Mouse (Mus musculus) MEL (cell line): ENCODE data around the gene 4921507P07Rik. TPM values are rescaled to one million over a fixed set of nuclear protein-coding genes. Genes with fewer than 3 reads are reported as not detected.

Experiments
- DNase-seq: peaks from one replicate; pipeline ENCODE4 v3.0.0; 2011; ENCODE audit warnings: low read depth, low spot score
- H3K27ac ChIP-seq: 2 replicates; pipeline ENCODE4 v1.5.1; 2012; ENCODE audit warnings: low read depth, mild to moderate bottlenecking, control low read depth, low read length, moderate library complexity; ENCODE audit not compliant: control insufficient read depth
- H3K27me3 ChIP-seq, 2 experiments: fragments of 150-350 bp in 1 of 2; sonication (generic) in 1 of 2; 2 replicates each; pipeline ENCODE4 v1.6.1; 2012; ENCODE audit warnings: low read length in 2 of 2, mild to moderate bottlenecking in 2 of 2, improper control_type of control experiment in 1 of 2, moderate library complexity in 1 of 2; ENCODE audit not compliant: insufficient read depth in 2 of 2, control insufficient read depth in 1 of 2
- H3K36me3 ChIP-seq, 2 experiments: 2 replicates each; pipeline ENCODE4 v1.6.1; 2012 to 2014; ENCODE audit warnings: low read length in 2 of 2, improper control_type of control experiment in 1 of 2, inconsistent platforms in 1 of 2, mild to moderate bottlenecking in 1 of 2; ENCODE audit not compliant: insufficient read depth in 2 of 2, control insufficient read depth in 1 of 2
- H3K4me1 ChIP-seq, 2 experiments: fragments of 150-350 bp in 1 of 2; sonication (generic) in 1 of 2; 2 replicates each; pipeline ENCODE4 v1.6.1; 2012; ENCODE audit warnings: low read length in 2 of 2, improper control_type of control experiment in 1 of 2, mild to moderate bottlenecking in 1 of 2; ENCODE audit not compliant: insufficient read depth in 2 of 2, control insufficient read depth in 1 of 2
- H3K4me3 ChIP-seq, 2 experiments: fragments of 150-350 bp in 1 of 2; sonication (generic) in 1 of 2; 2 replicates each; pipeline ENCODE4 v1.5.1; 2012; ENCODE audit warnings: low read depth in 2 of 2, low read length in 2 of 2, mild to moderate bottlenecking in 2 of 2, moderate library complexity in 2 of 2, control low read depth in 1 of 2, improper control_type of control experiment in 1 of 2; ENCODE audit not compliant: control insufficient read depth in 1 of 2, insufficient read depth in 1 of 2
- H3K79me2 ChIP-seq: 2 replicates; pipeline ENCODE4 v1.6.1; 2012; ENCODE audit warnings: mild to moderate bottlenecking, low read length, moderate library complexity; ENCODE audit not compliant: control insufficient read depth, poor library complexity, insufficient read depth
- H3K9ac ChIP-seq: 2 replicates; pipeline ENCODE4 v1.6.1; 2012; ENCODE audit warnings: low read depth, mild to moderate bottlenecking, control low read depth, low read length, moderate library complexity; ENCODE audit not compliant: control insufficient read depth, poor library complexity, severe bottlenecking
- H3K9me3 ChIP-seq: fragments of 150-350 bp; sonication (generic); replicated peaks from 2 replicates; pipeline ENCODE4 v1.6.1; 2012; ENCODE audit warnings: mild to moderate bottlenecking, low read length, improper control_type of control experiment, moderate library complexity; ENCODE audit not compliant: insufficient read depth
- CHD1 ChIP-seq: IDR thresholded peaks from 2 replicates; pipeline ENCODE4 v1.6.1; 2012; ENCODE audit warnings: low read depth, mild to moderate bottlenecking, inconsistent platforms, low read length, improper control_type of control experiment
- CHD2 ChIP-seq: IDR thresholded peaks from 2 replicates; pipeline ENCODE4 v1.6.1; 2011; ENCODE audit warnings: low read length, improper control_type of control experiment
- E2F4 ChIP-seq: IDR thresholded peaks from 2 replicates; pipeline ENCODE4 v1.6.1; 2011; ENCODE audit warnings: low read depth, low read length, improper control_type of control experiment, borderline replicate concordance
- ELF1 ChIP-seq: IDR thresholded peaks from 2 replicates; pipeline ENCODE4 v1.6.1; 2014; ENCODE audit warnings: low read depth, mild to moderate bottlenecking, inconsistent platforms, low read length, improper control_type of control experiment, moderate library complexity
- EP300 ChIP-seq, 2 experiments: IDR thresholded peaks; 2 replicates each; pipeline ENCODE4 v1.6.1; 2011; ENCODE audit warnings: improper control_type of control experiment in 2 of 2, low read length in 2 of 2, low read depth in 1 of 2, mild to moderate bottlenecking in 1 of 2
- ETS1 ChIP-seq: IDR thresholded peaks from 2 replicates; pipeline ENCODE4 v1.6.1; 2012; ENCODE audit warnings: low read depth, mild to moderate bottlenecking, inconsistent platforms, low read length, improper control_type of control experiment, moderate library complexity
- HCFC1 ChIP-seq: IDR thresholded peaks from 2 replicates; pipeline ENCODE4 v1.6.1; 2012; ENCODE audit warnings: low read depth, mild to moderate bottlenecking, inconsistent platforms, low read length, improper control_type of control experiment, moderate library complexity
- JUND ChIP-seq: IDR thresholded peaks from 2 replicates; pipeline ENCODE4 v1.6.1; 2011; ENCODE audit warnings: low read depth, mild to moderate bottlenecking, improper control_type of control experiment, low read length
- KAT2A ChIP-seq: conservative IDR thresholded peaks from 2 replicates; pipeline ENCODE4 v1.6.1; 2012; ENCODE audit warnings: low read depth, low read length, improper control_type of control experiment, inconsistent platforms
- MAX ChIP-seq: IDR thresholded peaks from 2 replicates; pipeline ENCODE4 v1.6.1; 2011; ENCODE audit warnings: low read length, improper control_type of control experiment
- MEF2A ChIP-seq: IDR thresholded peaks from 2 replicates; pipeline ENCODE4 v1.6.1; 2014; ENCODE audit warnings: low read depth, mild to moderate bottlenecking, inconsistent platforms, low read length, improper control_type of control experiment; ENCODE audit not compliant: poor library complexity, insufficient replicate concordance, severe bottlenecking; ENCODE audit errors: extremely low read depth
- MXI1 ChIP-seq: IDR thresholded peaks from 2 replicates; pipeline ENCODE4 v1.6.1; 2011; ENCODE audit warnings: mild to moderate bottlenecking, low read depth, low read length, improper control_type of control experiment
- MYC ChIP-seq: IDR thresholded peaks from 2 replicates; pipeline ENCODE4 v1.6.1; 2011; ENCODE audit warnings: low read depth, mild to moderate bottlenecking, low read length, improper control_type of control experiment, moderate library complexity
- NELFE ChIP-seq: IDR thresholded peaks from 2 replicates; pipeline ENCODE4 v1.6.1; 2011; ENCODE audit warnings: low read depth, low read length, improper control_type of control experiment
- NRF1 ChIP-seq: IDR thresholded peaks from 2 replicates; pipeline ENCODE4 v1.6.1; 2014; ENCODE audit warnings: low read depth, mild to moderate bottlenecking, inconsistent platforms, low read length, improper control_type of control experiment, moderate library complexity; ENCODE audit not compliant: poor library complexity, insufficient read depth, severe bottlenecking
- RCOR1 ChIP-seq: IDR thresholded peaks from 2 replicates; pipeline ENCODE4 v1.6.1; 2012; ENCODE audit warnings: low read depth, mild to moderate bottlenecking, inconsistent platforms, low read length, improper control_type of control experiment
- SIN3A ChIP-seq: IDR thresholded peaks from 2 replicates; pipeline ENCODE4 v1.6.1; 2012; ENCODE audit warnings: low read length, improper control_type of control experiment, inconsistent platforms
- SMC3 ChIP-seq: IDR thresholded peaks from 2 replicates; pipeline ENCODE4 v1.6.1; 2011; ENCODE audit warnings: low read depth, low read length, improper control_type of control experiment
- TAL1 ChIP-seq: IDR thresholded peaks from 2 replicates; pipeline ENCODE4 v1.6.1; 2012; ENCODE audit warnings: mild to moderate bottlenecking, inconsistent platforms, low read length, moderate library complexity, mixed read lengths
- TBP ChIP-seq: IDR thresholded peaks from 2 replicates; pipeline ENCODE4 v1.8.0; 2011; ENCODE audit warnings: low read depth, low read length, improper control_type of control experiment
- UBTF ChIP-seq: IDR thresholded peaks from 2 replicates; pipeline ENCODE4 v1.6.1; 2012; ENCODE audit warnings: low read depth, mild to moderate bottlenecking, inconsistent platforms, low read length, improper control_type of control experiment, moderate library complexity, borderline replicate concordance; ENCODE audit not compliant: insufficient read depth
- USF1 ChIP-seq: IDR thresholded peaks from 2 replicates; pipeline ENCODE4 v1.6.1; 2014; ENCODE audit warnings: low read depth, mild to moderate bottlenecking, inconsistent platforms, low read length, improper control_type of control experiment, moderate library complexity
- ZC3H11A ChIP-seq: IDR thresholded peaks from 2 replicates; pipeline ENCODE4 v1.6.1; 2012; ENCODE audit warnings: low read depth, mild to moderate bottlenecking, inconsistent platforms, low read length, improper control_type of control experiment
- ZKSCAN1 ChIP-seq: IDR thresholded peaks from 2 replicates; pipeline ENCODE4 v1.6.1; 2012; ENCODE audit warnings: low read depth, mild to moderate bottlenecking, inconsistent platforms, low read length, improper control_type of control experiment, moderate library complexity
- ZMIZ1 ChIP-seq: IDR thresholded peaks from 2 replicates; pipeline ENCODE4 v1.6.1; 2012; ENCODE audit warnings: low read depth, mild to moderate bottlenecking, inconsistent platforms, low read length, improper control_type of control experiment, moderate library complexity
- ZNF384 ChIP-seq: IDR thresholded peaks from 2 replicates; pipeline ENCODE4 v1.6.1; 2012; ENCODE audit warnings: low read depth, mild to moderate bottlenecking, inconsistent platforms, low read length, improper control_type of control experiment
- polyA plus RNA-seq, 2 experiments: library from polyadenylated mRNA; stranded (reverse) in 1 of 2; unstranded in 1 of 2; fragments of >175 nt in 1 of 2; fragments of >200 nt in 1 of 2; gene quantifications; 2 replicates each; pipeline versions ENCODE4 v1.2.1 to v1.2.4; 2012; ENCODE audit warnings: low replicate concordance in 2 of 2, low read depth in 1 of 2; ENCODE audit not compliant: insufficient read length in 2 of 2, insufficient read depth in 1 of 2, missing spikeins in 1 of 2
- total RNA-seq: library from RNA; depleted of rRNA; stranded (reverse); fragments of 300-350 nt; gene quantifications from 2 replicates; pipeline ENCODE4 v1.2.3, GENCODE M21; 2012

Gene 4921507P07Rik
- total and polyA plus RNA-seq, 3 experiments = 0.89 to 1.5 TPM; not detected in 1

GRCm38 (mm10) chr6:50535346-50535745, 61.1 kb downstream of the 4921507P07Rik start:
- 0 out of 4 replicates have a peak, but pooled peaks cover 0 to 1% of the 10 kb centered on the region in 2 experiments for H3K27me3 ChIP-seq
- TF ChIP-seq ETS1 (no peak), MXI1 (no peak), ZNF384 (no peak), ZC3H11A (no peak), KAT2A (no peak), EP300 (IDR thresholded peaks at IDR 0.05; ENCODE audit: low read depth in 1 of 2, low read length in 2 of 2) (no peak), E2F4 (no peak), MYC (no peak), NELFE (no peak), SIN3A (no peak), RCOR1 (no peak), ZKSCAN1 (no peak), MAX (no peak), UBTF (no peak)
- H3K4me1 ChIP-seq = no peaks in the 10 kb centered on the region
- H3K4me3 ChIP-seq = no peak overlapping the region
- no peak overlapping the region for H3K9ac ChIP-seq
- no peaks in the 10 kb centered on the region for H3K9me3 ChIP-seq
- no peak for DNase-seq
- no peak overlapping the region for H3K27ac ChIP-seq
- no peaks in the 10 kb centered on the region for H3K79me2 ChIP-seq
- H3K36me3 ChIP-seq = no peaks in the 10 kb centered on the region

- H3K79me2 ChIP-seq = no peaks in the 10 kb centered on the region
- TF ChIP-seq JUND (no peak), SMC3 (no peak), CHD2 (no peak), TBP (no peak), ETS1 (no peak), HCFC1 (no peak), E2F4 (no peak), NRF1 (no peak), TAL1 (no peak), EP300 (IDR thresholded peaks at IDR 0.05; ENCODE audit: low read depth in 1 of 2, low read length in 2 of 2) (no peak), ZMIZ1 (no peak), USF1 (no peak), CHD1 (no peak), ELF1 (no peak), MYC (no peak), MEF2A (no peak)
- peaks cover 0 to 2% of the 10 kb centered on the region in 2 experiments; a peak in 1 of 4 replicates for H3K36me3 ChIP-seq
- no peaks in the 10 kb centered on the region for H3K27me3 ChIP-seq
- no peak overlapping the region for H3K27ac ChIP-seq
- no peaks in the 10 kb centered on the region; a peak in 1 of 4 replicates for H3K4me1 ChIP-seq
- DNase-seq = no peak
- no peaks in the 10 kb centered on the region for H3K9me3 ChIP-seq
- H3K4me3 ChIP-seq = no peak overlapping the region
- no peak overlapping the region for H3K9ac ChIP-seq
These were observed 64.5 kb downstream of the 4921507P07Rik start for GRCm38 (mm10) chr6:50531920-50532319.
